Mouse (Mus musculus) midbrain, embryonic 16.5 days (tissue): Measurements from ENCODE around the gene Ggt1. TPM values are rescaled to one million over a fixed set of nuclear protein-coding genes. Genes with fewer than 3 reads are reported as not detected.

ENCODE experiments used
- ATAC-seq: fragments of 200-750 bp; cut with Nextera tagmentation; 2 replicates; pipeline ENCODE4 v1.8.0; 2017; ENCODE audit warnings: moderate TSS enrichment
- H3K27ac ChIP-seq: fragments of 300-500 bp; sonication (generic); 2 replicates; pipeline ENCODE4 v1.5.1; 2014; ENCODE audit warnings: mild to moderate bottlenecking, low read length, mixed read lengths
- H3K27me3 ChIP-seq: fragments of 300-500 bp; sonication (generic); 2 replicates; pipeline ENCODE4 v1.6.1; 2014; ENCODE audit warnings: low read depth, low read length, mixed read lengths; ENCODE audit not compliant: control insufficient read depth, insufficient read depth
- H3K36me3 ChIP-seq: fragments of 300-500 bp; sonication (generic); 2 replicates; pipeline ENCODE4 v1.6.1; 2014; ENCODE audit warnings: mild to moderate bottlenecking, low read length, moderate library complexity, mixed read lengths; ENCODE audit not compliant: control insufficient read depth, insufficient read depth
- H3K4me1 ChIP-seq: fragments of 300-500 bp; sonication (generic); 2 replicates; pipeline ENCODE4 v1.6.1; 2014; ENCODE audit warnings: mild to moderate bottlenecking, low read length, mixed read lengths; ENCODE audit not compliant: control insufficient read depth, insufficient read depth
- H3K4me2 ChIP-seq: fragments of 300-500 bp; sonication (generic); 2 replicates; pipeline ENCODE4 v1.6.1; 2014; ENCODE audit warnings: mild to moderate bottlenecking, low read length, mixed read lengths
- H3K4me3 ChIP-seq: fragments of 300-500 bp; sonication (generic); 2 replicates; pipeline ENCODE4 v1.5.1; 2014; ENCODE audit warnings: low read depth, mild to moderate bottlenecking, low read length, moderate library complexity, mixed read lengths
- H3K9ac ChIP-seq: fragments of 300-500 bp; sonication (generic); 2 replicates; pipeline ENCODE4 v1.6.1; 2014; ENCODE audit warnings: low read depth, low read length, mixed read lengths
- H3K9me3 ChIP-seq: fragments of 300-500 bp; sonication (generic); replicated peaks from 2 replicates; pipeline ENCODE4 v1.6.1; 2014; ENCODE audit warnings: mild to moderate bottlenecking, low read length, mixed read lengths; ENCODE audit not compliant: control insufficient read depth, poor library complexity, severe bottlenecking
- WGBS: fragments of 180-500 bp; shearing (Covaris S2); extraction: QIAGEN DNeasy Blood & Tissue Kit; methylation state at CpG from one replicate; pipeline ENCODE4 v1.1.7; 2014; 5-methylcytosine and 5-hydroxymethylcytosine counted together
- polyA plus RNA-seq: library from polyadenylated mRNA; unstranded; fragments of >200 nt; fragmentation: Nextera tagmentation; extraction: Ambion mirVana; gene quantifications from 2 replicates; pipeline ENCODE4 v1.2.1, GENCODE M21; 2015

Gene Ggt1
- 1.3 TPM in 2 replicates for polyA plus RNA-seq

DNA sequence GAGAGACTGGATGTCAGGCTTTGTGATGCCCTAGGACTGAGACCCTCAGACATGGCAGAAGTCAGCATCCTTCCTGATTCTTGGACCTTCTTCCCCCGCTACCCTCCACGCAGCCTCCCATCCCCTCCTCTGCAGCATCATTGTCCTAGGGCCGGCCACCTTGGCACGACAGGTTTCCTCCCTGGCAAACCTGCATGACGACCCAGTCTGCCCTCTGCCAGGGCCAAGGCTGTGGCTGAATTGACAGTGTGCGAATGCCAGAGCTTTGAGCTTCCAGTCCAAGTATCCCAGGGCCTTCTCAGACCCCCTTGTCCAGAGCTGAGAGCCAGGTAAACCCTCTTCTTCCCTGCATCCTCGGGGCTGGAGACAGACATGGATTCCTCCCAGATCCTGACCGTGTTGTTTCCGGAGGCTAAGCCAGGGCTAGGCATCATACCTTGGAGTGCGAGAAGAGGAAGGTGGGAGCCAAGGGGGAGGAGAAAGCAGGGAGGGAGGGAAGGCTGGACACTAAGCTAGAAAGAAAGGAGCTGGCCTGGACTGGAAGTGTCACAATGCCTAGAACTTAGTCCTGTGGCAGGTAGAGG lies at the start of gene Ggt1:
Gene Ggt1, plus strand, starts transcription at position 534 of the 584 bp plus-strand sequence.
- peak within 1 kb of the TSS; percentile 85 for H3K9ac ChIP-seq
- peak within 1 kb of the TSS; percentile 88 for H3K4me2 ChIP-seq
- WGBS = 56% methylated on average over 10 of the region's 10 CpGs
- H3K4me1 ChIP-seq = peaks cover 36% of the 10 kb centered on the region
- no peaks in the 10 kb centered on the region for H3K27me3 ChIP-seq
- 0 out of 2 replicates have a peak, but pooled peaks cover 4% of the 10 kb centered on the region for H3K36me3 ChIP-seq
- H3K9me3 ChIP-seq = no peaks in the 10 kb centered on the region
- H3K4me3 ChIP-seq = peak within 1 kb of the TSS; percentile 55
- peak within 1 kb of the TSS; percentile 97 for H3K27ac ChIP-seq
- ATAC-seq = no peak

DNA sequence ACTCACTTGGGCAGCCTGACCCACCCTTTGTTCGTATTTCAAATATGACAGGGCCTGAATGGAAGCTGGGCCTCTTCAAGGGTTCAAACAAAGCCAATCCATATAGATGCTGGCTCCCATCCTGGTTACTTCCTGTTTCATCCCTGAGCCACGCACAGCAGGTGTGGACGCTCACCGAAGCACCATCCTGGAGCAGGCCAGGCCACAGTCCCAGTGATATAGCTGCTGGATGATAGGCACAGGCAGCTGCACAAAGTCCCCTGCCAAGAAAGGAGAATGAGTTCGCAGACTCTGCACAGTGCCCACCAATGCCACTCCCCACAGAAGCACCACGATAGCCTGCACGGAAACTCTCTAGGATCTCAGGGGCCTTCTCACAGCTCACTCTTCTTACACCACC lies 49.5 kb upstream of the Ggt1 start:
- ATAC-seq = no peak
- no peak overlapping the region for H3K27ac ChIP-seq
- no peaks in the 10 kb centered on the region for H3K27me3 ChIP-seq
- WGBS = 89% methylated on average over 7 of the region's 7 CpGs
- H3K4me1 ChIP-seq = peaks cover 19% of the 10 kb centered on the region
- no peak overlapping the region for H3K4me2 ChIP-seq
- no peak overlapping the region for H3K9ac ChIP-seq
- peaks cover 38% of the 10 kb centered on the region for H3K36me3 ChIP-seq
- H3K4me3 ChIP-seq = no peak overlapping the region
- no peaks in the 10 kb centered on the region for H3K9me3 ChIP-seq

DNA sequence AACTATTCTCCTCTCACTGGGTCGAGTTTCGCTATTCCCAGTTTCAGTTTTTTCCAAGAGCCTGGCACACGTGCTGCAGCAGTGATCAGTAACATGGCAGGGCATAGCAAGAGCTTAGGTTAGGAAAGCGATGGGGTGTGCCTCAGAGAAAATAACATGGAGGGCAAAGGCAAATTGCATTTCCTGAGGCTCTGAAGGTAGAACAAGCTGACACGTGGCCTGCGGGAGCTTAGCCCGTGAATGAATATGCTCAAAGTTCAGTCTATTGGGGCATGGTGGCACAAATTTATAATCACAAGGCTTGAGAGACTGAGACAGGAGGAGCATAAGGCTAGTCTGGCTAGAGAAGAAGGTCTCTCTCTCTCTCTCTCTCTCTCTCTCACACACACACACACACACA lies 48.6 kb upstream of the Ggt1 start:
- no peak for ATAC-seq
- Histone ChIP-seq H3K27ac (no peak overlapping the region), H3K27me3 (no peaks in the 10 kb centered on the region), H3K4me1 (peaks cover 19% of the 10 kb centered on the region), H3K36me3 (peaks cover 31% of the 10 kb centered on the region), H3K9ac (no peak overlapping the region), H3K4me2 (no peak overlapping the region), H3K9me3 (no peaks in the 10 kb centered on the region), H3K4me3 (no peak overlapping the region)
- WGBS = 88% methylated on average over 7 of the region's 7 CpGs

DNA sequence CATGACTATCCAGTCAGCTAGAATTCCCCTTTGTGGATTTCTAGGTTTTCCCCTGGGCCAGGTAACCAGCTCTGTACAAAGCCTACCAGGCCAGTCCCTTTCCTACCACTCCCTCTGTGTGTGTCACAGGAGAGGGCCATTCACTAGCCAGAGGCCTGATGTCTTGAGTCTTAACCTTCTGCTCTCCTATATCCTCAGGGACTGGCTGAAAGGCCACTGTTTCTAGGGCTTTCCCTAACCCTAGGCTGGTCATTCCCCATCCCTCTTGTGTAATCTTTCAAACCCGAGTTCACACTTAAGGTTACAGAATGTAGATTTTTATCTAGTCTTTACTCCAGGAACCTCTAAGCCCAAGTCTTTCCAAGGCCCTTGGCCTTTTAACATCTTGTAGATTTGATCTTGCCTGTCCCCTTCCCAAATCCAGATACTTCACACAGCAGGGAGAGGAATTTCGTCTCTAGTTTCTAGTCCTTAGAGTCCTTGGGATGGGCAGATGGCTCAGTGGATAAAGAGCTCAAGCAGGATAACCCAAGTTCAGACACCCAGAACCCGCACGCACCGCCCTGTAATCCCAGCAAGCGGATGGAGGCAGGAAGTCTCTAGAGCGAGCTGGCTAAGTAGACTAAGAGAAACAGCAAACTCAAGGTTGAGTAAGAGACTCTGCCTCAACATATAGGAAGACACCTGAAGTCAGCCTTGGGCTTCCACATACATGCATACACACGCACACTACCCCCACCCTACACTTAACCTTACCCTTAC lies 47.9 kb upstream of the Ggt1 start:
- Histone ChIP-seq H3K9ac (no peak overlapping the region), H3K36me3 (peaks cover 24% of the 10 kb centered on the region), H3K4me3 (no peak overlapping the region), H3K27me3 (no peaks in the 10 kb centered on the region), H3K9me3 (no peaks in the 10 kb centered on the region), H3K27ac (no peak overlapping the region), H3K4me1 (peaks cover 19% of the 10 kb centered on the region), H3K4me2 (no peak overlapping the region)
- 93% methylated on average over 8 of the region's 8 CpGs for WGBS
- no peak for ATAC-seq

DNA sequence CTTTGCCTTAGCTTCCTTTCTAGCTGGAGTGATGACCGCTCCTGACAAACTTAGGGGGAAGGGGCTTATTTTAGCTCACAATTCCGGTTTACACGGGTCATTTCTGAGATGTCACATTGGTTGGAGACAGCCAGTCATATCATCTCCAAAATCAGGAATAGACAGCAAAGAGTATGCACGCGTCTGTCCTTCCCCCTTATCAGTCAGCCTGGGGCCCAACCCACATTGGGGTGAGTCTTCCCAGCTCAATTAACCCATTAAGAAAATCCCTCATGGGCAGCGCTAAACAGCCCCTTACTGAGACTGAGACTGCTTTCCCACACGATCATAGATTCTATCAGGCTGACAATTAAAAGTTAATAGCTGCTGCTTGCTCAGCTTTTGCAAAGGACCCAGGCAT lies 47.0 kb upstream of the Ggt1 start:
- no peaks in the 10 kb centered on the region for H3K27me3 ChIP-seq
- H3K36me3 ChIP-seq = peaks cover 16% of the 10 kb centered on the region
- H3K4me2 ChIP-seq = no peak overlapping the region
- ATAC-seq = no peak
- H3K4me3 ChIP-seq = no peak overlapping the region
- no peak overlapping the region for H3K27ac ChIP-seq
- peaks cover 28% of the 10 kb centered on the region for H3K4me1 ChIP-seq
- no peaks in the 10 kb centered on the region for H3K9me3 ChIP-seq
- no peak overlapping the region for H3K9ac ChIP-seq
- WGBS = 86% methylated on average over 7 of the region's 7 CpGs

DNA sequence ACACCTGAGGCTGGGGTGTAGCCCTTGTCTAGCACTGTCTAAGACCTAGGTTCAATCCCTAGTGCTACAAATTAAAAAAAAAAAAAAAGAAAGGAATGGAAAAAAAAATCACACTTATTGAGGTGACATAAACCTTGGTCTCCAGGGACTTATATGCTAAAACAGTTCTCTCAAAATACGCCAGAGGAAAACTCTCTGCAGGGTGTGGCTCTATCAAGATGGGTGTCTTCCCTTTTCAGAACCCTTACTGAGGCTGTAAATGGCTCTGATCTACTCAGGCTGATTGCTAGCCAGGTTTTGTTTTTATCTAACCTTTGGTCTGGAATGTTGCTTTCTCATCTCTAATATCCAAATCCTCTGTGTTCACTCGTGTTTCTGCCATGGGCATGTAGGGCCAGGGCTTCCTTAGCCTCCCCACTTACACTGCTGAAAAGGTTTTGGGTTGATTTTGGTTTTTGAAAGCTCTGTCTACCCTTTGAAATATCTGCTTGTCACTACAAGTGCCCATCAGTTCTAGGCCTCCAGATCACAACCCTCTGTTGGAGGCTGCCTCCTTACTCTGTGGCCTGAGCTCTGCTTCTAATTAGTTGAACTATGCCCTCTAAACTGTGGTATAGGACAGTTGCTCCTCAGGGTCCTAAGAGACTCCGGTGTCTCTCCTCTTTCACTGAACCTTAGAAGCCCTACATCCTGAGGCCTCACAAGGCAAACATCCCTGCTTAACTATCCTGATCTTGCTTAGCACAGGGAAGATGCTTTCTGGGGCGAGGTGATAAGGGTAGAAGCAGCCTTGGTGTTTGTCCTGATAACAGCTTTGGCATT lies 46.0 kb upstream of the Ggt1 start:
- no peak overlapping the region for H3K27ac ChIP-seq
- H3K9ac ChIP-seq = 0 out of 2 replicates have a peak overlapping the region, but pooled peaks have one; percentile 5
- H3K4me1 ChIP-seq = peaks cover 31% of the 10 kb centered on the region
- ATAC-seq = no peak
- H3K36me3 ChIP-seq = peaks cover 8% of the 10 kb centered on the region
- 83% methylated on average over 4 of the region's 4 CpGs for whole genome bisulfite sequencing
- peak overlapping the region; percentile 77; the same call in 1 of the 2 replicates for H3K4me2 ChIP-seq
- no peaks in the 10 kb centered on the region for H3K27me3 ChIP-seq
- no peaks in the 10 kb centered on the region for H3K9me3 ChIP-seq
- no peak overlapping the region; the same call in 1 of the 2 replicates for H3K4me3 ChIP-seq

DNA sequence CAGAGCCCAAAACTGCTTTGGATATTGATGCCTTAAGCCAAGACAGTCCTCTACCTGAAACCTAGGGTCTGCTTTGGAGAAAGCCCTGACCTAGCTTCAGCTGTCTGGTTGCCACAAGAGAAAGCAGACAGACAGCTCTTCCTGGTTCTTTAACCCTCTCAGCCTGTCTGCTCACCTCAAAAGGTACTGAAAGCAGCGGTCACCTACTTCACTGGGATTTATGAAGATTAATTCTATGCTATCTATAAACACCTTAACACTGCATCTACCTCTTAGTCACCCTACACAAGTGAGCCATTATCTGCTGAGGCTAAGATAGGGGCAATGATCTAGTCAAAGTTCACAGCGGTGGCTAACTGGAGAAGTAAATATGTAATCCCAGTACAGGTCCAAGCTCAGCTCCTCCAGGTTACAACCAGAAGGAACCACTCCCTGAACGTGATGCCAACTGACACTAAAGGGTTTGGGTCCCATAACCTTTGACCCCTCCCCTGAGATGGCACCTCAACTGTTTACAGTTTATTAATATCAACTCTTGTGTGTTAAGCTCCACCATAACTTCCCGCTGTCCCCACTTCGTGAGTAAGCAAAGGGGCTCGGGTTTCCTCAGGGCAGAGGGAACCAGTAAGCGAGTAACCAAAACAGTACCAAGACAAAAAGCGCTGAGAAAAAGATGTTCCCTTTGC lies 45.2 kb upstream of the Ggt1 start:
- H3K9me3 ChIP-seq = no peaks in the 10 kb centered on the region
- ATAC-seq = no peak
- peak overlapping the region; percentile 77 for H3K4me2 ChIP-seq
- H3K4me1 ChIP-seq = peaks cover 32% of the 10 kb centered on the region
- no peaks in the 10 kb centered on the region for H3K27me3 ChIP-seq
- H3K9ac ChIP-seq = peak overlapping the region; percentile 97
- peaks cover 5% of the 10 kb centered on the region; the same call in 1 of the 2 replicates for H3K36me3 ChIP-seq
- peak overlapping the region; percentile 92 for H3K27ac ChIP-seq
- H3K4me3 ChIP-seq = peak overlapping the region; percentile 85
- 28% methylated on average over 8 of the region's 8 CpGs for WGBS

DNA sequence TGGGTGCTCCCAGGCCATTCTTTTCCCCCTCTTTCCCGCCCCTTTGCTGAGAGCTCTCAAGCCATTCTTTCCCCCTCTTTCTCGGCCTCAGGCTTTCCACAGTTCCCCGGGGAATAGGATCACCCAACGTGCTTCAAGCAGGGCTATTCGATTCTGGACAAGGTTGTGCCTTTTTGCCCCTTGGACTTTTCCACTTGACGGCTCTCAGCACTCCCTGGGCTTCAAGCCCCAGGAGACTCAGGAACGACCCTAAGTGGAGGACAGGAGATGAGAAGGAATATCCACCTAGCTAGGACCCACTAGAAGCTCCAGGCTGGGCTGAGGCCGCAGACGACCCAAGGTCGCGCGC lies 44.7 kb upstream of the Ggt1 start:
- Histone ChIP-seq H3K4me2 (peak overlapping the region; percentile 77), H3K27me3 (no peaks in the 10 kb centered on the region), H3K9ac (peak overlapping the region; percentile 97), H3K9me3 (no peaks in the 10 kb centered on the region), H3K4me3 (peak overlapping the region; percentile 85), H3K4me1 (peaks cover 35% of the 10 kb centered on the region), H3K36me3 (peaks cover 5% of the 10 kb centered on the region; the same call in 1 of the 2 replicates), H3K27ac (peak overlapping the region; percentile 92)
- 0% methylated on average over 12 of the region's 12 CpGs for WGBS
- no peak for ATAC-seq
